Mouse (Mus musculus) lung, adult 2 months (tissue): ENCODE data around the gene Epo. TPM values are rescaled to one million over a fixed set of nuclear protein-coding genes. Genes with fewer than 3 reads are reported as not detected.

Source experiments
- DNase-seq: peaks from one replicate; pipeline ENCODE4 v3.0.0; 2022
- H3K4me1 ChIP-seq: fragments of 200-500 bp; 2 replicates; pipeline ENCODE4 v1.6.1; 2011; ENCODE audit warnings: low read length; ENCODE audit not compliant: control insufficient read depth, insufficient read depth
- H3K4me3 ChIP-seq: fragments of 200-500 bp; replicated peaks from 2 replicates; pipeline ENCODE3; 2011; ENCODE audit warnings: low read depth, mild to moderate bottlenecking, control low read depth, low read length; ENCODE audit errors: extremely low read depth
- CTCF ChIP-seq: fragments of 200-500 bp; IDR thresholded peaks from 2 replicates; pipeline ENCODE4 v1.5.1; 2011; ENCODE audit warnings: mild to moderate bottlenecking, low read length, control low read depth; ENCODE audit not compliant: insufficient read depth
- POLR2A ChIP-seq: fragments of 200-500 bp; IDR thresholded peaks from 2 replicates; pipeline ENCODE4 v1.6.1; 2011; ENCODE audit warnings: low read depth, mild to moderate bottlenecking, control low read depth, low read length, borderline replicate concordance; ENCODE audit errors: extremely low read depth
- WGBS: fragments of 180-500 bp; shearing (Covaris S2); methylation state at CpG from one replicate; pipeline ENCODE4 v1.1.7; 2018; 5-methylcytosine and 5-hydroxymethylcytosine counted together
- polyA plus RNA-seq: library from polyadenylated mRNA; depleted of rRNA; stranded (reverse); fragments of >200 nt; gene quantifications from 2 replicates; pipeline ENCODE4 v1.2.3, GENCODE M21; 2012

The Epo gene
- polyA plus RNA-seq, 1 experiment = not detected

- TF ChIP-seq POLR2A (no peak), CTCF (no peak)
- Histone ChIP-seq H3K4me1 (peaks cover 3% of the 10 kb centered on the region; the same call in 1 of the 2 replicates), H3K4me3 (no peak overlapping the region)
- DNase-seq = no peak
- WGBS = 23% methylated on average over 5 of the region's 5 CpGs
Observed at GRCm38 (mm10) chr5:137541768-137542540, 8.9 kb upstream of the Epo start.

GRCm38 (mm10) chr5:137540991-137541390, 7.9 kb upstream of the Epo start:
- DNase-seq = no peak
- Histone ChIP-seq H3K4me1 (peaks cover 3% of the 10 kb centered on the region; the same call in 1 of the 2 replicates), H3K4me3 (no peak overlapping the region)
- no peak for TF ChIP-seq CTCF
- TF ChIP-seq POLR2A = no peak
- WGBS = 76% methylated on average over 6 of the region's 6 CpGs

GRCm38 (mm10) chr5:137539291-137539801, 6.3 kb upstream of the Epo start:
- 23% methylated on average over 7 of the region's 7 CpGs for WGBS
- Histone ChIP-seq H3K4me3 (no peak overlapping the region), H3K4me1 (peaks cover 3% of the 10 kb centered on the region; the same call in 1 of the 2 replicates)
- no peak for DNase-seq
- no peak for TF ChIP-seq POLR2A
- TF ChIP-seq CTCF = no peak

- Histone ChIP-seq H3K4me1 (peaks cover 5% of the 10 kb centered on the region; the same call in 1 of the 2 replicates), H3K4me3 (no peak overlapping the region)
- no peak for TF ChIP-seq POLR2A
- TF ChIP-seq CTCF = no peak
- 65% methylated on average over 4 of the region's 4 CpGs for WGBS
- no peak for DNase-seq
Observed at GRCm38 (mm10) chr5:137537461-137537860, 4.4 kb upstream of the Epo start.

- WGBS = 65% methylated on average over 9 of the region's 9 CpGs
- DNase-seq = no peak
- Histone ChIP-seq H3K4me3 (no peak overlapping the region), H3K4me1 (peaks cover 4% of the 10 kb centered on the region; the same call in 1 of the 2 replicates)
- TF ChIP-seq CTCF = no peak
- TF ChIP-seq POLR2A = no peak
Observed at GRCm38 (mm10) chr5:137535318-137535717, 2.3 kb upstream of the Epo start.

GRCm38 (mm10) chr5:137534762-137535161, 1.7 kb upstream of the Epo start:
- 75% methylated on average over 3 of the region's 3 CpGs for WGBS
- DNase-seq = peak; percentile 23
- TF ChIP-seq CTCF (no peak), POLR2A (no peak)
- H3K4me3 ChIP-seq = no peak overlapping the region
- peaks cover 7% of the 10 kb centered on the region; the same call in 1 of the 2 replicates for H3K4me1 ChIP-seq

- Histone ChIP-seq H3K4me1 (peaks cover 7% of the 10 kb centered on the region; the same call in 1 of the 2 replicates), H3K4me3 (peak overlapping the region; percentile 96)
- WGBS = 0% methylated on average over 11 of the region's 12 CpGs
- no peak for DNase-seq
- TF ChIP-seq POLR2A = no peak
- TF ChIP-seq CTCF = no peak
Observed at GRCm38 (mm10) chr5:137532808-137533116, 280 bp downstream of the Epo start.

- WGBS = under 1% methylated on average over 19 of the region's 19 CpGs
- DNase-seq = peak; percentile 56
Observed at GRCm38 (mm10) chr5:137532131-137532807, 773 bp downstream of the Epo start.

GRCm38 (mm10) chr5:137531414-137532130, 1.5 kb downstream of the Epo start:
- no peak for TF ChIP-seq CTCF
- no peak for TF ChIP-seq POLR2A
- under 1% methylated on average over 51 of the region's 51 CpGs for WGBS
- no peak for DNase-seq
- peaks cover 7% of the 10 kb centered on the region; the same call in 1 of the 2 replicates for H3K4me1 ChIP-seq
- H3K4me3 ChIP-seq = peak overlapping the region; percentile 96

More at GRCm38 (mm10) chr5:137532131-137532807, 773 bp downstream of the Epo start:
- TF ChIP-seq POLR2A (no peak), CTCF (no peak)
- H3K4me1 ChIP-seq = peaks cover 7% of the 10 kb centered on the region; the same call in 1 of the 2 replicates
- H3K4me3 ChIP-seq = peak overlapping the region; percentile 96
